Mouse (Mus musculus) embryonic fibroblast, embryonic 13.5 days (primary cell): Measurements from ENCODE around the gene Rnh1.

ENCODE experiments used
- CTCF ChIP-seq: IDR thresholded peaks from 2 replicates; pipeline ENCODE4 v1.5.1; 2011; ENCODE audit warnings: mild to moderate bottlenecking, control low read depth, low read length, moderate library complexity, borderline replicate concordance; ENCODE audit not compliant: insufficient read depth
- POLR2A ChIP-seq: IDR thresholded peaks from 2 replicates; pipeline ENCODE4 v1.6.1; 2011; ENCODE audit warnings: low read depth, mild to moderate bottlenecking, control low read depth, low read length, moderate library complexity

- TF ChIP-seq CTCF (no peak), POLR2A (no peak; the same call in none of the 2 replicates)
These were observed 44.8 kb upstream of the Rnh1 start for GRCm38 (mm10) chr7:141217343-141218013.
